Mouse (Mus musculus) heart, embryonic 13.5 days (tissue): ENCODE results near the gene Insr. TPM values are rescaled to one million over a fixed set of nuclear protein-coding genes. Genes with fewer than 3 reads are reported as not detected.
A peak's percentile ranks its signal among the peaks of the same experiment; 100 is the strongest.
"Not testable (repeated sequence)": the region's sequence is repeated elsewhere in the genome, so short reads cannot be mapped to it uniquely, and the experiment has no call there.

Experiments used
- ATAC-seq: fragments of 200-750 bp; cut with Nextera tagmentation; 2 replicates; pipeline ENCODE4 v1.8.0; 2017; ENCODE audit warnings: moderate TSS enrichment; ENCODE audit not compliant: insufficient number of reproducible peaks, low FRiP score, low TSS enrichment; ENCODE audit errors: extremely low read depth
- H3K27ac ChIP-seq: fragments of 300-500 bp; sonication (generic); replicated peaks from 2 replicates; pipeline ENCODE4 v1.5.1; 2015; ENCODE audit warnings: moderate library complexity, mild to moderate bottlenecking, inconsistent platforms
- H3K27me3 ChIP-seq: fragments of 300-500 bp; sonication (generic); replicated peaks from 2 replicates; pipeline ENCODE4 v1.6.1; 2015; ENCODE audit warnings: mild to moderate bottlenecking, inconsistent platforms
- H3K36me3 ChIP-seq: fragments of 300-500 bp; sonication (generic); 2 replicates; pipeline ENCODE4 v1.6.1; 2015; ENCODE audit warnings: mild to moderate bottlenecking, inconsistent platforms
- H3K4me1 ChIP-seq: fragments of 300-500 bp; sonication (generic); 2 replicates; pipeline ENCODE4 v1.6.1; 2015; ENCODE audit warnings: inconsistent platforms
- H3K4me2 ChIP-seq: fragments of 300-500 bp; sonication (generic); 2 replicates; pipeline ENCODE4 v1.6.1; 2015; ENCODE audit warnings: inconsistent platforms, mild to moderate bottlenecking, moderate library complexity
- H3K4me3 ChIP-seq: fragments of 300-500 bp; sonication (generic); 2 replicates; pipeline ENCODE4 v1.5.1; 2015; ENCODE audit warnings: moderate library complexity, mild to moderate bottlenecking, inconsistent platforms
- H3K9ac ChIP-seq: fragments of 300-500 bp; sonication (generic); 2 replicates; pipeline ENCODE4 v1.6.1; 2015; ENCODE audit warnings: inconsistent platforms, mild to moderate bottlenecking, moderate library complexity
- H3K9me3 ChIP-seq: fragments of 300-500 bp; sonication (generic); 2 replicates; pipeline ENCODE4 v1.6.1; 2016; ENCODE audit warnings: inconsistent platforms
- WGBS: fragments of 180-500 bp; shearing (Covaris S2); methylation state at CpG from one replicate; pipeline ENCODE4 v1.1.7; 2015; ENCODE audit warnings: mixed read lengths; 5-methylcytosine and 5-hydroxymethylcytosine counted together
- polyA plus RNA-seq: library from polyadenylated mRNA; unstranded; fragments of >200 nt; fragmentation: Nextera tagmentation; extraction: Ambion mirVana; gene quantifications from 2 replicates; pipeline ENCODE4 v1.2.1, GENCODE M21; 2015

Insr gene
- polyA plus RNA-seq, 1 experiment from 2014 or later = 47.7 TPM

- Histone ChIP-seq H3K36me3 (no peaks in the 10 kb centered on the region), H3K4me2 (no peak overlapping the region), H3K4me1 (peaks cover 66% of the 10 kb centered on the region), H3K27me3 (no peaks in the 10 kb centered on the region), H3K4me3 (no peak overlapping the region), H3K27ac (no peak overlapping the region), H3K9me3 (no peaks in the 10 kb centered on the region), H3K9ac (no peak overlapping the region)
- 59% methylated on average over 3 of the region's 3 CpGs for WGBS
- no peak for ATAC-seq
These were observed 60.2 kb downstream of the Insr start for GRCm38 (mm10) chr8:3219266-3219665.

GRCm38 (mm10) chr8:3216541-3217092 lies 62.8 kb downstream of the Insr start:
- Histone ChIP-seq H3K27ac (0 out of 2 replicates have a peak overlapping the region, but pooled peaks have one; percentile 1), H3K27me3 (no peaks in the 10 kb centered on the region), H3K4me1 (peaks cover 42% of the 10 kb centered on the region), H3K4me3 (no peak overlapping the region), H3K9me3 (no peaks in the 10 kb centered on the region), H3K9ac (peak overlapping the region; percentile 33), H3K4me2 (no peak overlapping the region), H3K36me3 (peaks cover 6% of the 10 kb centered on the region; the same call in 1 of the 2 replicates)
- ATAC-seq = no peak
- WGBS = 65% methylated on average over 4 of the region's 4 CpGs

GRCm38 (mm10) chr8:3215561-3215960 lies 63.9 kb downstream of the Insr start:
- Histone ChIP-seq H3K4me3 (no peak overlapping the region), H3K4me1 (peaks cover 42% of the 10 kb centered on the region), H3K9ac (peak overlapping the region; percentile 48), H3K9me3 (no peaks in the 10 kb centered on the region), H3K4me2 (0 out of 2 replicates have a peak overlapping the region, but pooled peaks have one; percentile 12), H3K36me3 (peaks cover 16% of the 10 kb centered on the region), H3K27ac (peak overlapping the region; percentile 62), H3K27me3 (no peaks in the 10 kb centered on the region)
- ATAC-seq = 0 out of 2 replicates have a peak, but pooled peaks have one; percentile 64

DNA sequence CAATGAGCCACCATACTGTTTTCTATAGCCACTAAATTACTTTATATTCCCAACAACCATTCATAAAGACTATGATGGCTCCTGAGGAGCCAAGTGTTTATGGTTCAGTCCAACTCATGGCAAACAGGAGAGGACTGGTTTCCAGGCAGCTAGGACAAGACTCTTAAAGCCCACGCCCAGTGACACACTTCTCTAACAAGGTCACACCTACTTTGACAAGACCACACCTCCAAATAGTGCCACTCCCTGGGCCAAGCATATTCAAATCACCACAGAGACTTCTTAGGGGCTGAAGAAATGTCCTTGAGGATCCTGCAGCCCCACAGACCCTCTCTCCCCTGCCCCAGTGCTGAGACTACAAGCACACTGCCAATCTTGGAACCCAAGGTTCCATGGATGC lies 64.8 kb downstream of the Insr start:
- peaks cover 38% of the 10 kb centered on the region for H3K4me1 ChIP-seq
- H3K27ac ChIP-seq = no peak overlapping the region
- H3K36me3 ChIP-seq = peaks cover 25% of the 10 kb centered on the region
- no peak overlapping the region for H3K9ac ChIP-seq
- ATAC-seq = no peak
- H3K4me3 ChIP-seq = no peak overlapping the region
- H3K9me3 ChIP-seq = no peaks in the 10 kb centered on the region
- no peaks in the 10 kb centered on the region for H3K27me3 ChIP-seq
- H3K4me2 ChIP-seq = no peak overlapping the region
- WGBS = 82% methylated on average over 1 of the region's 1 CpGs

- Histone ChIP-seq H3K27me3 (no peaks in the 10 kb centered on the region), H3K4me1 (peaks cover 36% of the 10 kb centered on the region), H3K9me3 (no peaks in the 10 kb centered on the region), H3K9ac (no peak overlapping the region), H3K4me2 (no peak overlapping the region), H3K36me3 (peaks cover 38% of the 10 kb centered on the region), H3K4me3 (no peak overlapping the region), H3K27ac (no peak overlapping the region)
- no peak for ATAC-seq
- WGBS = 66% methylated on average over 9 of the region's 9 CpGs
These were observed 68.0 kb downstream of the Insr start for GRCm38 (mm10) chr8:3211456-3211855.

GRCm38 (mm10) chr8:3209960-3210359 lies 69.5 kb downstream of the Insr start:
- Histone ChIP-seq H3K9me3 (no peaks in the 10 kb centered on the region), H3K4me3 (no peak overlapping the region), H3K27ac (peak overlapping the region; percentile 71), H3K36me3 (peaks cover 51% of the 10 kb centered on the region), H3K27me3 (no peaks in the 10 kb centered on the region), H3K4me2 (no peak overlapping the region), H3K4me1 (peaks cover 21% of the 10 kb centered on the region), H3K9ac (0 out of 2 replicates have a peak overlapping the region, but pooled peaks have one; percentile 10)
- ATAC-seq = no peak
- WGBS = 89% methylated on average over 3 of the region's 3 CpGs

- H3K36me3 ChIP-seq = peaks cover 58% of the 10 kb centered on the region
- H3K27me3 ChIP-seq = no peaks in the 10 kb centered on the region
- H3K27ac ChIP-seq = peak overlapping the region; percentile 71; the same call in 1 of the 2 replicates
- H3K9me3 ChIP-seq = no peaks in the 10 kb centered on the region
- 32% methylated on average over 3 of the region's 3 CpGs for WGBS
- 0 out of 2 replicates have a peak overlapping the region, but pooled peaks have one; percentile 10 for H3K9ac ChIP-seq
- no peak overlapping the region for H3K4me2 ChIP-seq
- H3K4me1 ChIP-seq = peaks cover 16% of the 10 kb centered on the region
- no peak for ATAC-seq
- H3K4me3 ChIP-seq = no peak overlapping the region
These were observed 70.1 kb downstream of the Insr start for GRCm38 (mm10) chr8:3209268-3209667.

- H3K36me3 ChIP-seq = peaks cover 63% of the 10 kb centered on the region
- no peak for ATAC-seq
- peaks cover 16% of the 10 kb centered on the region for H3K4me1 ChIP-seq
- H3K27me3 ChIP-seq = no peaks in the 10 kb centered on the region
- peak overlapping the region; percentile 28; the same call in 1 of the 2 replicates for H3K27ac ChIP-seq
- H3K9ac ChIP-seq = no peak overlapping the region
- H3K4me2 ChIP-seq = no peak overlapping the region
- H3K9me3 ChIP-seq = no peaks in the 10 kb centered on the region
- no peak overlapping the region for H3K4me3 ChIP-seq
These were observed 70.7 kb downstream of the Insr start for GRCm38 (mm10) chr8:3208729-3209128.

- Histone ChIP-seq H3K4me2 (no peak overlapping the region), H3K9ac (no peak overlapping the region), H3K36me3 (peaks cover 75% of the 10 kb centered on the region), H3K9me3 (no peaks in the 10 kb centered on the region), H3K4me3 (no peak overlapping the region), H3K27me3 (no peaks in the 10 kb centered on the region), H3K4me1 (peaks cover 13% of the 10 kb centered on the region), H3K27ac (no peak overlapping the region)
- ATAC-seq = no peak
- WGBS = 84% methylated on average over 3 of the region's 3 CpGs
These were observed 74.5 kb downstream of the Insr start for GRCm38 (mm10) chr8:3204758-3205443.

DNA sequence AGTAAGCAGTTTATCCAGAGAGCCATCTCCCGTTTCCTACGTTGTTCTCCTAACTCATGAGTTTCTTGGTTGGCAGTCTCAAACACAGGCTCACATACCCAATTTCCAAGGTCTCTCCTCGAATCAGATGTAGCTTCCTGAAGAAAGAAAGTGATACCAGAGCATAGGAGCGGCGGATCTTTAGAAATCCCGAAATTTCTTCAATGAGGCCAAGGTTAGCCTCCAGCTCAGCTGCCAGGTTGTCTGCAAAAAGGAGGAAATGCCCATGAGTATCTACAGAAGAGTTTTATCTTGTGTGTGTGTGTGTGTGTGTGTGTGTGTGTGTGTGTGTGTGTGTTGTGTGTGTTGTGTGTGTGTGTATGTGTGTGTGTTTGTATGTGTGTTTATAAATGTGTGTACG lies 76.6 kb downstream of the Insr start:
- Histone ChIP-seq H3K9me3 (no peaks in the 10 kb centered on the region), H3K36me3 (peaks cover 80% of the 10 kb centered on the region), H3K27ac (no peak overlapping the region), H3K4me2 (no peak overlapping the region), H3K4me3 (no peak overlapping the region), H3K27me3 (no peaks in the 10 kb centered on the region), H3K4me1 (no peaks in the 10 kb centered on the region), H3K9ac (no peak overlapping the region)
- no peak for ATAC-seq
- WGBS = 87% methylated on average over 7 of the region's 7 CpGs

GRCm38 (mm10) chr8:3194297-3194696 lies 85.1 kb downstream of the Insr start:
- peaks cover 89% of the 10 kb centered on the region for H3K36me3 ChIP-seq
- not testable (repeated sequence) for H3K4me1 ChIP-seq, ATAC-seq, H3K9ac ChIP-seq, H3K9me3 ChIP-seq, H3K27ac ChIP-seq, H3K4me2 ChIP-seq, H3K27me3 ChIP-seq, H3K4me3 ChIP-seq

DNA sequence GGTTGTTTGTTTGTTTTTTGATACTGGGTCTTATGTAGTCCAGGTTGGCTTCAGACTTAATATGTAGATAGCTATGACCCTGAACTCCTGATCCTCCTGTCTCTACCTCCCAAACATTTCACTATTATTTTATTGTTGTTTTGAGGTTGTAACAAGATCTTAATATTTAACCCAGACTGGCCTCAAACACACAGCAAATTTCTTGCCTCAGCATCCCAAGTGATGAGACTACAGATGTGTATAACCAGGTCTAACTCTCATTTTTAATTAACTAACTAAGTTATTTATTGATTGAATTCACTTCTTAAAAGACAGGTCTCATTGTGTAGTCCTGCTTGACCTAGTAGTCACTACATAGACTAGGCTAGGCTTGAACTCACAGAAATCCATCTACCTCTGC lies 88.4 kb downstream of the Insr start:
- Histone ChIP-seq H3K4me1 (peaks cover 19% of the 10 kb centered on the region), H3K27me3 (no peaks in the 10 kb centered on the region), H3K27ac (no peak overlapping the region), H3K9me3 (peaks cover 7% of the 10 kb centered on the region; the same call in 1 of the 2 replicates), H3K4me3 (no peak overlapping the region), H3K36me3 (peaks cover 91% of the 10 kb centered on the region), H3K4me2 (no peak overlapping the region), H3K9ac (no peak overlapping the region)
- ATAC-seq = no peak
